Mouse (Mus musculus): ENCODE measurements around the gene Myo18b. TPM values are rescaled to one million over a fixed set of nuclear protein-coding genes. Genes with fewer than 3 reads are reported as not detected.
A peak's percentile ranks its signal among the peaks of the same experiment; 100 is the strongest.

The Myo18b gene
- total RNA-seq, 2 experiments from 2014 or later = 309 to 349 TPM

DNA sequence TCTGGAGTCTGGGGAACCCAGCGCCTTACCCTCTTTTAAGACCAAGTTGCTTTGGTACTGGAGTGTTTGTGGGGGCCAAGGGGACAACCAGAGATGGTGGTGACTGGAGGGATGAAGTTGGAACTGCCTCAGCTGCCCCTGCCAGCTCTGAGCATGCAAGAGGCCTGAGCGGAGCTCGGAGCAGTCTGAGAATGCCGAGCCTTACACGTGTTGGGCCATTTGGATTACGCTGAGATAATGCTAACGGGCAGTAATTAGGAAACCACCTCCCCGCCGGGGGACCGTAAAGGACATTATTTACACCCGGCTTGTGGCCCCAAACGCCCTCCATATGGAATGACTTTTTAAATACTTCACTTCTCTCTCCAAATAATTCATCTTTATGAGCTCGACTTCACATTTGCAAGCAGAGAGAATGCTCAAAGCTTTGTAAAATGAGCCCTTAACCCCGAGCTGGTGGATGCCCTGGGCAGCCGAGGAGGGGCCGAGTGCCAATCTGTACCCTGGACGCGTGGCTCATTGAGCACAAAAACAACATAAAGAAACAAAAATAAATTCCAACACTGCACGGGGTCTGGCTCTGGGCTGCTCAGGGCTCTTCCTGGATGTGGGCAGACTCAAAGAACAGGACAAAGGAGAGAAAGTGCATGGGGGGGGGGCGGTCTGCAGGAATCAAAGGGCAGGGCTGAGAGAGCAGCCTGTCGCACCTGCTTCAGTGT lies 148.0 kb downstream of the Myo18b start:
- DNase-seq (ENCODE audit: low spot score) = no peak

DNA sequence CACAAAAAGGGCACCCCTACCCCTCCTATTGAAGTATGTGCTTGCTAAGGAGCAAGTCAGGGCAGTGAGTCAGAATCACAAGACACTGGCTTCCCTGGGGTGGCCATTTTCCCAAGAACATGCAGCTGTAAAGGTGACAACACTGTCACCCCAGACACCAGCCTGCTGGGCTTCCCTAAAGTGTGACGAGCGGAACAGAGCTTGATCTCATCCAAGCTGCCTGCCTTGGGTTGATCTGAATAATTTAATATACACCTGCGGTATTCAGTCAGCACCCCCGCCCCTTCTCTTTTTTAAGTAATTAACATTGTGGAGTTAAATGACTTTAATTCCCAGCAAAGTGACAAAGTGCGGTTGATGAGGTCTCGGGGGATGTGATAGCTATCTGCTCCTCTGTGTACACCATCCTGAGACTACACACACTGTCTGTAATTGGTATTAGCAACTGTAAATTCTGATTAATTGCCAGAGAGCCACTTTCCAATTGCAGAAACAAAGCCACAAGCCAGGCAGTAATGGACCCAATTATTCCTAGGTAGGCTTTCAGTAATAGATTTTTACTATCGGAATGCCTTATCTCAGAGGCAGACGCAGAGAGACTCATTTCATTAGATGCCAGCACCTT lies 148.7 kb downstream of the Myo18b start:
- DNase-seq (ENCODE audit: low spot score) = no peak

DNA sequence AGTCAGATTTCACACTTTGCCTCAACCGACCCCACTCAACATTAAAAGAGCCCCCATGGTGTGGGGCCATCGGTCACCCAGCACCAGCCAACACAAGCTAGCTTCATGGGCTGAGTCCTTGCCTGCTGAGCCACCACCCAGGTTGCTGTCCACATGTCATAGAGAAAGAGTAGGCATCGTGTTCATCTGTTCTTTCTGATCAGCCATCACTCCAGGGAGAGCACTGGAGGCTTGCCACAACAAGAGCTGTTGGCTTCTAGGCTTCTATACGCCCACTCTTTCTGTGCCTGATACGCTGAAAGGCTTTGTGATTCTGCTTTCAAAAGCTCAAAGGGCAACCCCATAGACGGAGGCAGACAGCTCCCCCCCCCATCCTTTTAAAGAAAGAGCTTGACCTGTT lies 151.0 kb downstream of the Myo18b start:
- DNase-seq (ENCODE audit: low spot score) = no peak

DNA sequence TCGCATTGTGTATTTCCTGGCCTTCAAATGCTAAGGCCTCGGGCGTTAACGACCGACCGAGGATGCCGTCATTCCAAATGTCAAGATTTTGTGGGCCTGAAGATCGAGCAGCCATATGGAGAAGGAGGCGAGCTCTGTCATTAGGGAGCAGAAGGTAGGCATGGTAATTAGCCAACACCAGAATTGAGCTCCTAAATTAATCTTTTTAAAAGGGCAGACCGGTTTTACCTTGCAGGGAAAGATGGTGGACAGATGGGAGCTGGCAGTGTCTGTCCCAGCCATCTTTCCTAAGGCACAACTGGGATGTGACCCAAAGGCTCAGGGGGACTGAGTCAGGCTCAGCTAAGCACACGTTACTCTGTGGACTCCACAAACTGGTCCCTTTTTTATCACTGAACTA lies 151.6 kb downstream of the Myo18b start:
- no peak for DNase-seq (ENCODE audit: low spot score)

DNA sequence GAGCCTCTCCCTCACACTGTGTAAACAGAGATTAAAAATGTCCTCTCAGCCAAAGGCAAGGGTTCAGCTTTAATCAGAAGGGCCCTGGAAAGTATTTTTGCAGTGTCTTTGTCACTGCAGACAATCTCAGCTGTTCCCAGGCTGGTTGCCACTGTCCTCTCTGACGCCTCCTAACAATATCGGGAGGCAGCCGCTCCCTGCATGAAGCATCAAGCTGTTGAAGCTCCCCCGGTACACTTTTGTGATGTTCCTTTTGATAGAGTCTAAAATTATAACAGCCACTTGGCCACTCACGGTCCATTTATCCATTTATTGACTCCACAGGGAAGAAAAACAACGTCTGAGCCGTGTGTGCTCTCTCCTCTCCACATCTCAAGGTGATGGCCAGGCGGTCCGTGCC lies 153.0 kb downstream of the Myo18b start:
- no peak for DNase-seq (ENCODE audit: low spot score)

DNA sequence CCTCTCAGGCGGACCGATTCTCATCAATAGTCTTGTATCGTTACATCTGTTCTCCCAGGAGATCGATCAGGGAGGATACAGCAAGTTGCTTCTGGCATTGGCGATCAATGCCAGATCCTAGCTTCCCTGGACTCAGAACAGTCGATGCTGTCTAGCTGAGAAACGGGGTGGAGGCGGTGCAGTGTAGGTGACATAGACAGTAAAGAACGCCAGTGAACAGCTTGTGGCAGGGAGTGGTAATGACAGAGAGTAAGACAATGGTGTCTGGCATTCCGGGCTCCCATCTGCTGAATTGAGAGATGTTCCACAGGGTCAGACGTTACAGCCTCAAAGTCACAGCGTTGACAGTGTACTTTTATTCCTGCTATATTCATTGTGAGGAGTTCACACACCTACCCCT lies 155.5 kb downstream of the Myo18b start:
- DNase-seq (ENCODE audit: low spot score) = no peak

DNA sequence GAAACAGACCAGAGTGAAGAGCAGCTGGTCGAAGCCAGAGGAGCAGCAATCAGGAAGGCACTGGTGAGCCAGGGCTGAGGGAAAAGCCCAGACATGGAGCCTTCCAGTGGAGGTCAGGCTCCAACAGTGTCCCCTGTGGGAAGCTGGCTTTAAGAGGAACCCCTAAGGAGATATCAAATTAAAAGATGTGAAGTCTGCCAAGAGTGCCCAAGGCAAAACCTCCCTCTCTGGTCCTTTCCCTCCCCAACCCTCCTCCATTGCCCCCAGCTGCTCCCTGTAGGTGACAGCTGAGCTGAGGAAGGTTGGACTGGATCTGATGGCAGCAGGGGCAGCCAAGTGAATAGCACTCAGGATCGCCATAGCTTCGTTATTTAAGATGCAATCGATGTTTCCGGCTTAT lies 161.1 kb downstream of the Myo18b start:
- peak; percentile 36 for DNase-seq (ENCODE audit: low spot score)

DNA sequence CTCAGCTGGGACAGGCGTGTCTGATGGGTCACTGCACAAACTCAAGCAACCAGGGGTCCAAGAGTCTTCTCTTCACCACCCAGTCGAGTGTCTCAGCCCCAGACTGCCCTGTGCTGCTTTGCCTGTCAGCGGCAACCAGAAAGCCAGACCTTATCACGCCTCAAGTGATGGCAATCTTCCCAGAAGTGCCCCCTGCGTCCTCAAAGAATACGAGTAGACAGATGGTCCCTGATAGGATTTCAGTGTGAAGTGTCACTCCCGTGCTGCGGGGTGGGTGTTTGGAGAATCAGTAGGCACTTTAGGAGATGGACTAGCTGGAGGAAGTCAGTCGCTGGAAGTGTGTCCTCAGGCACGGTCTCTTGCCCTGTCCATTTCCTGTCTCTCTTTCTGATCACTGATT lies 165.6 kb downstream of the Myo18b start:
- DNase-seq (ENCODE audit: low spot score) = no peak

DNA sequence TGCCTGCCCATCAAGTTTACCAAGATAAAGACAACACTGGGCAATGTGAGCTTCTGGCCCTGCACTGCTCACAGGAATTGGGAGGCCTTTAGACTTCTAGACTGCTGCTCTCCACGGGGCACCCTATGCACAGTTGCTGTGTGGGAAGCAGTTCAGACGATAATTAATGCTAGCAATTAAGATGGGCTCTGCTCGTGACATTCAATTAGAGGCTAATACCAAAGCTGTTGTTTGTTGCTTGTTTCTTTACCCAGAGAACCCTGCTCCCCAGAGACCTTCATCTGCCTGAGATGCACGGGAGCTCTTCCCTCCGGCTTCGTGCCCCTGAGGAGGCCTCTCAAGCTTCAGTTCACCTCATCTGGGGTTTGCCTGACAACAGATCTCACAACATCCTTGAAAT lies 167.7 kb downstream of the Myo18b start:
- DNase-seq (ENCODE audit: low spot score) = no peak

DNA sequence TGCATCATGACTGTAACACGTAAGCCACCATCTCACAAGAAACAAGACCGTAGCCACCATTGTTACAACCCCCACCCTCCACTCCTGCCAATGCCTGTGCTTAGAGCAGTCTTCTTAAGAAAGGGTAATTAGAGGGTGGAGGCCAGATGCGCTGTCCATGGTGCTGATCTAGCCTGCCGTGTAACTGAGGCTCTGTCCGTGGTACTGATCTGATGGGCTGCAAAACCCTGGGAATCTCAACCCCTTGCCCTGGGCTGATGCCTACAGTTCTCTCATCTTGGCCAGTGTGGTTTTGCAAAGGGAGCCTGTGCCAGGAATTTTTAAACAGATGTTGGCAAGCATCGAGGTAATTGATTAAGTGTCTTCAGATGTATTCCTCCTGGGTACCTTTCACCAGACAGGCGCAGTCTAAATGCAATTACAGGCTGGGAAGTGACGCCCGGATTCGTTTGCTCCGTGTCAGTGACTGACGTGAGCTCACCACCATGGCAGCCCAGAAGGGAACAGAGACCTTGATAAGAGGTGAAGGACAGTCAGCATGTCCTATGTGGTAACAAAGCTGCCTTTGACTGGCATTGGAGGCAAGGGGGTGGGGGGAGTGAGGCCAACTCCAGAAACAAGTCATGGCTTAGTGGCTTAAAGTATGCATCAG lies 177.4 kb downstream of the Myo18b start:
- peak; percentile 31 for DNase-seq (ENCODE audit: low spot score)

DNA sequence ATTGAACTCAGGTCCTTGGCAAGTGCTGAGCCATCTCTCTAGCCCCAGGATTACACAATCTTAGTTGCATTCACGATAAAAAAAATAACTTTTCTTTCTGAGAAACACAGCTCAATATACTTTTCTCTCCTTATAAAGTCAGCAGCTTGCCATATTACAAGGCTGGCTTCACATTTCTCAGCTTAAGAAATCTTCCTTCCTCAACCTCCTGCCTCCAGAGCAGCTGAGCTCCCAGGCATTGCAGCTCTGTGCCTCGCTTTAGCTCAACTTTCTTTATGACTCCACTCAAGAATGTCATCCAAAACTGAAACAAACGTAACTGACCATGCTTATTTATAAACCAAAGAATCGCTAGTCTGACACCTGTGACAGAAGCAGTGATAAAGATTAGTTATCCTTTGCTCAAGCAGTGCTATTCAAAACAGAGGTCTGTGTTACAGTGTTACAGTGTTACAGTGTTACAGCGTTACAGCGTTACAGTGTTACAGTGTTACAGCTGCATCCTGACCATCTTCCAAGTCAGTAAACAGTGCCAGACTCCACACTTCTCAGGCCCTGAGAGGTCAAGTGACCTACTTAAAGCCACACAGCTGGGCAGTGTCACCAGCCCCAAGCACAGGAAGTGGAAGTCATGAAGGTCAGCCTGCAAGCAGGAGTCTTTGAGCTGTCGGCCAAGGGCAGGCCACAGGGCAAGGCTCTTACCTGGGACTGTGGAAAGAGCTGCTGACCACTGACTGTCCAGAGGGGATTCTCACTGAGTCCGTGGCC lies 181.3 kb downstream of the Myo18b start:
- no peak for DNase-seq (ENCODE audit: low spot score)

DNA sequence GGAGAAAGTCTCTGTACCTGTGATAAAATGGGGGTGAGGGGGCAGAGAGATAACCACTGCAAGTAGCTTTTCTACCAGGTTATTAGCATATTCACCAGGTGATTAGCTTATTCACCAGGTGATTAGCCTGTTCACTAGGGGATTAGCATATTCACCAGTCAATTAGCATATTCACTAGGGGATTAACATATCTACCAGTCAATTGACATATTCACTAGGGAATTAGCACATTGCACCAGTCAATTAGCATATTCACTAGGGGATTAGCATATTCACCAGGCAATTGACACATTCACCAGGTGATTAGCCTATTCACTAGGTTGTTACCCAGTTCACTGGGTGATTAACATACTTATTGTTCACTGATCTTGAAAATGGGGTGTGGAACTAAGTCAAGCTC lies 186.3 kb downstream of the Myo18b start:
- DNase-seq (ENCODE audit: low spot score) = no peak

DNA sequence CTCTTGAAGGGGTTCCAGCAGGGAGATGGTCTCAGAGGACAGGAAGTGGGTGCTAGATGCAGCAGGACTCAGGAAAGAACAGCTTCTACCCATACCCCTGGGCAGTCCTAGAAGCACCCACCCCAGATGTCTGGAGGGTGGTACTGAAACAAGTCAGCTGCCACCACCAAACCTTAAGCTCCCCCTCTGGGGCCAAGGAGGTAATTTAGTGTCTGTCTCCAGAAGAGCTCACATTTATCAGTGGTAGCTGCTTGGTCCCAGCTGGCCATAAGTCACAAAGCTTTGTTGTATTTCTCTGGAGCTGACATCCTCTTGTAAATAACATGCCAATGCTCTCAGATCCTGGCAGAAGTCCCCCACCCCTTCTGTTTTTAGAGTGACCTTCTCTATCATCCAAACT lies 187.7 kb downstream of the Myo18b start:
- DNase-seq (ENCODE audit: low spot score) = no peak

DNA sequence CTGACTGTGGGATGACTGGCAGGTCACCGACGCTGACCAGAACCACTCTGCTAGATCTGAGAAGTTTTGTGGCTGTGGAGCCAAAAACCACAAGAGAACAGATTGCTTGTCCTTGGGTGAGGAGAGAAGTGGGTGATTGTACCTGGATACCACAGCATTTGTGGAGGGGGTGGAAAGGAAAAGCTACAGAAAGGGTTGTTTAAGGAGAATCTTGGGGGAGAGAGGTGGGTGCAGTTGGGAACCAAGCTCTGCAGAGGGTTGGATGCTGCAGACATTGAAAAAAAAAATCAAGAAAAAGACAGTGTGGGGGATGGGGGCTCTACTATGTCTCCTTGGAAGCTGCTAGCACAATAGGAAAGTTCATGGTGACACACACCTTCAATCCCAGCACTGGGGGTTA lies 188.7 kb downstream of the Myo18b start:
- DNase-seq (ENCODE audit: low spot score) = no peak

DNA sequence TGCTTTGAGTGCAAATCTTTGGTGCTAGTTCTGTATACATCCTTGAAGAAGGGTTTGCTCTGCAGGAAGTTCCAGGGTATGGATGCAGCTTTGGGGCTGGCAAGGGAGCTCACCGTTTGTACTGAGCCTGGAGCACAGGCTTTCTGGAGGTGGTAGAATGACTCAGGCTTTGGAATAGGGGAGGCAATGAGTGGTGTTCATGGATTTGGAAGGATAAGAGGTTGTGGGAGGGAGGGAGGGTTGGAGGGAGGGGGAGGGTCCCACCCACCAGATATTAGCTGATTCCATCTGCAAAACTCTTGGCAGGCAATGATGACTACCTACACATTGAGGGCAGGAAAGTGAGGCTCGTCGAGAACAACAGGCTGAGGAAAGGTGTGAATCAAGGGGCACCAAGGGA lies 195.4 kb downstream of the Myo18b start:
- no peak for DNase-seq (ENCODE audit: low spot score)

DNA sequence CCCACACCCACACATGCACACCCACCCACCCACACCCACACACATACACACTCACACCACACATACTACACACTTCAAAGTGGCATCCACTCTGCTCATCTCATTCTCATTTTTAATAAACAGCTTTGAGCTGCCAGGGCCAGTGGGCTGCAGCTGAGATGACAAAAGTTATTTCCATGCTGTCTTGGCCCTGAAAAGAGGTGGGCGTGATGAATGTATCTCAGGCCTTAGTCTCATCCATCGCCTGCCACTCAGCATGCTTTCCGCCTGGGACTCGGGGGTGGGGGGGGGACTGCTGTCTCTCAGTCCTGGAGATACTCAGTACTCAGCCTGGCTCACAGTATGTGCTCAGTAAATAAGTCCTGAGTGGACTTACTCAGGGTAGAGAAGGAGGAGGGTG lies 199.5 kb downstream of the Myo18b start:
- no peak for DNase-seq (ENCODE audit: low spot score)

DNA sequence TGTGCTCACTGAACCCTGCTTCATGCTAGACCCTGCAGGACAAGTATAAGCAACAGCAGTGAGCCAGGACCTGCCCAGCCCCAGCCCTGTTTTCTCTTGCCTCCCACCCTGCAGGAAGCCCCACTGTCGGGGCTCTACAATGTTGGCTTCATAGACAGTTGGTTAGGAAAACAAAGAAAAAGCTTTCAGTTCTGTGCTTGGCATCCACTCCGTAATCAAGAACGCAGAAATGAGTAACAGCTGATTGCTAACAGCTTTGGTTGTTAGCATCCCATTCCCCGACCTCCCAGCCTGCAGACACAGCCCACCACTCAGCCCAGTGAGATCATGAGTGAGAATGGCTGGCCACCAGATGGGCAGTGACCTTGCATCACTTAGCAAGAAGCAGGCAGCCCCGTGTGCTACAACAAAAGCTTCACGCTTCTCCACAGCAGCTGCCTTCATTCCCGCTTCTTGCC lies 200.9 kb downstream of the Myo18b start:
- no peak for DNase-seq (ENCODE audit: low spot score)

DNA sequence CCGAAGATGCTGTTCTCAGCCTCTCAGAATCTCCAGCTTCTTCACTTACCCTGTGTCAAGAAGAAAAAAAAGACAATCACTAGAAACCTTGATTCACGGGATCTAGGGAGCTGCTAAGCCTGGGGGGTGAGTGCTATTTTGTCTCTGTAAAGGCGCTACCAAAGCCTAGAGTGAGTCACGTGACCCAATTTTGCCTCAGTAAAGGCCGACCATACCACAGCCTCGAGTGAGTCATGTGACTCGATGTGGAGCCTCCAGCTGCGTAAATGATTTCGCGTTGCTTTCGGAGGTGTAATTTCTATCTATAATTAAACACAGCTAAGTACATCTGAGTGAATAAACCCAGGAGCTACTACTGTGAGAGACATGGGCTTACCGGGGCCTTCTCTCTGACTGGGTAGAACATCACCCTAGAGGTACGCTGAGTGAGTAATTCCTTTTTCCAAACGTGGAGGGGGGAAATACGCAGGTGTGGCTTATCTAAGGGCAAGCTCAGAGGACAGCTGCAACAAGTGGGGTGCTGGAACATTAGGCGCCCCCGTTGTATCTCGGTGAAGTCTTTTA lies 202.8 kb downstream of the Myo18b start:
- DNase-seq (ENCODE audit: low spot score) = no peak

DNA sequence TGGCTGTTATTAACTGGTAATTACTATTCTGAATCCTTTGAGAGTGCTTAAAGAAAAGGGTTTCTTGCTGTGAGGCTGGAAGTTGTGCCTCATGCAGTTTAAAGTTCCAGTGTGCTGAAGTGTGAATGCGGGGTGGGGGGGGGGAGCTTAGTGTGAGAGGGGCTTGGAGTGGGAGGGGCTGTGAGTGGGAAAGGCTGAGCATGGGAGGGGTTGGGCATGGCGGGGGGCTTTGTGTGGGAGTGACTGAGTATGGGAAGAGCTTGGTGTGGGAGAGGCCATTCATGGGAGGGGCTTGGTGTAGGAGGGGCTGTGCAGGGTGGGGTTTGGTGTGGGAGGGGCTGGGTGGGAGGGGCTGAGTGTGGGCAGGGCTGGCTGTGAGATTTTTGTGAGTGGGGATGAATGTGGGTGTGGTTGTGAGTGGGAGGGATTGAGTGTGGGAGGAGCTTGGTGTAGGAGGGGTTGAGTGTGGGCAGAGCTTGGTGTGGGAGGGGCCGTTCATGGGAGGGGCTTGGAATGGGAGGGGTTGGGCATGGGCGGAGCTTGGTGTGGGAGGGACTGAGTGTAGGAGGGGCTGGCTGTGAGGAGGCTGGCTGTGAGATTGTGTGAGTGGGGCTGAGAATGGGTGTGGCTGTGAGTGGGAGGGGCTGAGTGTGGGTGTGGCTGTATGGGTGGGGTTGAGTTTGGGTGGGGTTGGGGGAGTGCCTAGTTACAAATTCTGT lies 208.9 kb downstream of the Myo18b start:
- no peak for DNase-seq (ENCODE audit: low spot score)

DNA sequence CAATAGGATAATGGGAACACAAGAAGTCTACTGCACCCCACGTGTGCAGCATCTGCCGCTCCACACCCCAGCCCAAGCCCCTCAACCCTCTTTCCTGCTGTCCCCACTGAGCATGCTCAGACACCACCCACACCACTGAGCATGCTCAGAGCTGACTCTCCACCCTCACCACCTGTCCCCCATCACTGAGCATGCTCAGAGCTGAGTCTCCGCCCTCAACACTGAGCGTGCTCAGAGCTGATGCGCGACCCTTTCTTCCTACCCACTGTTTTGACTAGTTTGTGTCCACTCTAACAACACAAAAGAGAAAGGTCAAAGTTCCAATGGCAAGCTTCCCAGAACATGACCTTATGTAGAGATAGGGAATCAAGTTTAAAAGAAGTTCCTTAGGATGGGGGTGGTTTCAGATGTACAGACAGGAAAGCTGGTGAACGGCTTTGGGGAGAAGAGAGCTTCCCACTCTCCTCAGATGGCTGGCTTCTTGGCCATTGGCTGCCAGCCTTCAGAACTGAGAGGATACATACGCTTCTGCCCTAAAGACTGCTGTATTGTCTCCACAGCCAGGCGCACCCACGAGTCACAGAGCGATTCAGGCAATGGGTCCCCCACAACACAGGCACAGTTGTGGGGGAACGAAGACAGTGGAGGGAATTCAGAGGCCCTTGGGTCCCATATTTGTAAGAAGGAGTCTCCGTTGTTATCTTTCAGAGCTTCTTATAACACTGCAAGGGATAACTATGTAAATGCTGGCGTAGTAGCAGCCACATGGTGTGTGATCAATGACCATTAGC lies 209.7 kb downstream of the Myo18b start:
- DNase-seq (ENCODE audit: low spot score) = no peak
